In genomic region chr1:124718065-124718464, GRCm38 (mm10) we compare ENCODE assay signal across 9 mouse cellular contexts.
DNase-seq lines count a peak whose midpoint lies in the region; ATAC-seq lines count a peak whose summit lies in the region.
"Had no signal": no experiment of that assay in that cellular context is flagged by ENCODE, and none has a peak within 500 bp of the region (broad histone marks: within the 10 kb centered on the region; RNA-seq: fewer than 3 reads in every experiment).

No protein-coding gene starts in this region.

- intact Hi-C loops in left cerebral cortex, postnatal 4 days (cut with DNase I), result no loop called here

- H3K27me3 ChIP-seq in hindbrain, embryonic 10.5 days (ENCODE audit: insufficient read depth, poor library complexity, severe bottlenecking), result no peaks in the 10 kb centered on the region
- H3K27me3 ChIP-seq in hindbrain, embryonic 13.5 days, result no peaks in the 10 kb centered on the region
- H3K27me3 ChIP-seq in embryonic facial prominence, embryonic 11.5 days (ENCODE audit: control insufficient read depth, insufficient read depth, low read length), result no peaks in the 10 kb centered on the region
- H3K27me3 ChIP-seq: megakaryocyte, embryonic 14.5 days had no signal

- no peaks in the 10 kb centered on the region for H3K4me1 ChIP-seq in hindbrain, embryonic 10.5 days (replicated peaks)
- no peaks in the 10 kb centered on the region for H3K4me1 ChIP-seq in hindbrain, embryonic 13.5 days (replicated peaks)
- H3K4me1 ChIP-seq in embryonic facial prominence, embryonic 11.5 days (ENCODE audit: control insufficient read depth, insufficient read depth, low read length), result no peaks in the 10 kb centered on the region
- H3K4me1 ChIP-seq: megakaryocyte, embryonic 14.5 days had no signal

- no peak overlapping the region for H3K27ac ChIP-seq in hindbrain, embryonic 10.5 days
- H3K27ac ChIP-seq in hindbrain, embryonic 13.5 days, result no peak overlapping the region
- H3K27ac ChIP-seq in embryonic facial prominence, embryonic 11.5 days (replicated peaks; ENCODE audit: low read depth, low read length), result no peak overlapping the region

- no peak overlapping the region for H3K9ac ChIP-seq in hindbrain, embryonic 13.5 days
- H3K9ac ChIP-seq in embryonic facial prominence, embryonic 11.5 days (replicated peaks; ENCODE audit: low read length), result no peak overlapping the region

- WGBS in hindbrain, embryonic 10.5 days, result 9% methylated on average over 1 of the region's 1 CpGs
- WGBS in hindbrain, embryonic 13.5 days, result 0% methylated on average over 1 of the region's 1 CpGs
- WGBS in embryonic facial prominence, embryonic 11.5 days, result 4% methylated on average over 1 of the region's 1 CpGs

- H3K9me3 ChIP-seq in hindbrain, embryonic 10.5 days, result no peaks in the 10 kb centered on the region
- no peaks in the 10 kb centered on the region for H3K9me3 ChIP-seq in hindbrain, embryonic 13.5 days
- H3K9me3 ChIP-seq in embryonic facial prominence, embryonic 11.5 days (replicated peaks; ENCODE audit: control insufficient read depth, low read length), result no peaks in the 10 kb centered on the region
- H3K9me3 ChIP-seq: megakaryocyte, embryonic 14.5 days had no signal

- no peaks in the 10 kb centered on the region for H3K36me3 ChIP-seq in hindbrain, embryonic 10.5 days
- H3K36me3 ChIP-seq in hindbrain, embryonic 13.5 days, result no peaks in the 10 kb centered on the region
- H3K36me3 ChIP-seq in embryonic facial prominence, embryonic 11.5 days (replicated peaks; ENCODE audit: control insufficient read depth, insufficient read depth, low read depth, low read length), result no peaks in the 10 kb centered on the region

- no peak overlapping the region for H3K4me3 ChIP-seq in hindbrain, embryonic 10.5 days
- H3K4me3 ChIP-seq in hindbrain, embryonic 13.5 days, result no peak overlapping the region
- H3K4me3 ChIP-seq in embryonic facial prominence, embryonic 11.5 days (ENCODE audit: low read depth, low read length), result no peak overlapping the region
- H3K4me3 ChIP-seq: megakaryocyte, embryonic 14.5 days had no signal

- H3K4me2 ChIP-seq in hindbrain, embryonic 13.5 days, result no peak overlapping the region
- no peak overlapping the region for H3K4me2 ChIP-seq in embryonic facial prominence, embryonic 11.5 days (ENCODE audit: low read depth, low read length)

- DNase-seq in hindbrain, embryonic 10.5 days (ENCODE audit: low spot score), result peak; percentile 58
- DNase-seq in adrenal gland, postnatal 4 days (ENCODE audit: low spot score in 2 of 2), result peak; percentile 37 to 38
- DNase-seq in embryonic facial prominence, embryonic 11.5 days (ENCODE audit: low spot score), result peak; percentile 33
- peak; percentile 57 for DNase-seq in kidney, adult 9 months
- peak; percentile 79 for DNase-seq in left cerebral cortex, postnatal 4 days
- DNase-seq in ovary, postnatal 36 days (ENCODE audit: low spot score), result peak; percentile 41
- peak; percentile 21 to 74 for DNase-seq in urinary bladder, postnatal 4 days (ENCODE audit: low spot score in 2 of 2)

- ATAC-seq in hindbrain, embryonic 13.5 days (ENCODE audit: low FRiP score), result no peak
- ATAC-seq in embryonic facial prominence, embryonic 11.5 days (replicated peaks; ENCODE audit: insufficient number of reproducible peaks, low FRiP score, low TSS enrichment, low read depth), result no peak
